Mouse (Mus musculus): ENCODE data around the gene 4933400A11Rik.

DNA sequence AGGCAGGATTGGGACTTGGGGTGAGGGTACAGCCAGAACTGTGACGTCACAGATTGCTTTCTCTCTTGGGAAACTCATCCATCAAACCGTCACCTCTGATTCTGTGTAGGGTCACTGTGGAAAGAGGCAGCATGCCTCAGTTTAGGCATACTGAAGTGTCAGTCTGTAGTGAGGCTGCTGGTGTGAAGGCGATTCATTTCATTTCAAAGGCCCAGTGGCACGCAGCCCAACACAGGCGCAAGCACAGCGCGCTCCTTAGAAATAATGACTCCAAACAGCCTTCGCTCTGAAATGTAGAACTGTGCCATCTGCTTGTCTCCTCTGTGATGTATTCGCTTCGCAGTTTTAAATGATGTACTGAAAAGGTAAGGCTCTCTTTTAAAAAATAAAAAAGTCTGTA, 47.5 kb upstream of the 4933400A11Rik start:
- no peak for TF ChIP-seq CTCF (conservative IDR thresholded peaks at IDR 0.05; ENCODE audit: insufficient read depth, insufficient read length, low read depth, low read length)
- no peak for TF ChIP-seq POLR2A (IDR thresholded peaks at IDR 0.05; ENCODE audit: low read depth, low read length)

Data from kidney, adult 2 months (tissue).